Mouse (Mus musculus): Measurements from ENCODE around the gene Ccdc157. TPM values are rescaled to one million over a fixed set of nuclear protein-coding genes. Genes with fewer than 3 reads are reported as not detected.
"Not testable (repeated sequence)": the region's sequence is repeated elsewhere in the genome, so short reads cannot be mapped to it uniquely, and the experiment has no call there.

The Ccdc157 gene
- polyA plus RNA-seq, 1 experiment from 2014 or later: 7.9 TPM

- Histone ChIP-seq H3K4me3 (no peak overlapping the region), H3K27me3 (no peaks in the 10 kb centered on the region), H3K36me3 (no peaks in the 10 kb centered on the region), H3K4me2 (no peak overlapping the region), H3K4me1 (replicated peaks) (peaks cover 11% of the 10 kb centered on the region), H3K9ac (no peak overlapping the region), H3K27ac (replicated peaks) (no peak overlapping the region), H3K9me3 (no peaks in the 10 kb centered on the region)
- no peak for ATAC-seq (ENCODE audit: low read depth)
- 83% methylated on average over 3 of the region's 3 CpGs for whole genome bisulfite sequencing
These were observed 35.5 kb upstream of the Ccdc157 start for GRCm38 (mm10) chr11:4195597-4196031.

GRCm38 (mm10) chr11:4193420-4193819 lies 33.3 kb upstream of the Ccdc157 start:
- no peak overlapping the region for H3K4me2 ChIP-seq
- no peak for ATAC-seq (ENCODE audit: low read depth)
- H3K4me1 ChIP-seq (replicated peaks): peaks cover 23% of the 10 kb centered on the region
- H3K9ac ChIP-seq: no peak overlapping the region
- H3K27me3 ChIP-seq: no peaks in the 10 kb centered on the region
- no peak overlapping the region for H3K4me3 ChIP-seq
- no peaks in the 10 kb centered on the region for H3K9me3 ChIP-seq
- no peak overlapping the region for H3K27ac ChIP-seq (replicated peaks)
- no peaks in the 10 kb centered on the region for H3K36me3 ChIP-seq

- ATAC-seq (ENCODE audit: low read depth): no peak
- WGBS: 81% methylated on average over 3 of the region's 3 CpGs
- H3K9me3 ChIP-seq: no peaks in the 10 kb centered on the region
- H3K27me3 ChIP-seq: no peaks in the 10 kb centered on the region
- no peak overlapping the region for H3K9ac ChIP-seq
- no peak overlapping the region for H3K4me3 ChIP-seq
- no peak overlapping the region for H3K27ac ChIP-seq (replicated peaks)
- H3K4me2 ChIP-seq: no peak overlapping the region
- peaks cover 29% of the 10 kb centered on the region for H3K4me1 ChIP-seq (replicated peaks)
- no peaks in the 10 kb centered on the region for H3K36me3 ChIP-seq
These were observed 32.7 kb upstream of the Ccdc157 start for GRCm38 (mm10) chr11:4192757-4193156.

GRCm38 (mm10) chr11:4190677-4191076 lies 30.6 kb upstream of the Ccdc157 start:
- no peaks in the 10 kb centered on the region for H3K9me3 ChIP-seq
- H3K27ac ChIP-seq (replicated peaks): no peak overlapping the region
- 76% methylated on average over 3 of the region's 3 CpGs for WGBS
- H3K4me2 ChIP-seq: no peak overlapping the region
- H3K9ac ChIP-seq: peak overlapping the region; percentile 31; the same call in 1 of the 2 replicates
- H3K4me1 ChIP-seq (replicated peaks): peaks cover 37% of the 10 kb centered on the region
- H3K27me3 ChIP-seq: no peaks in the 10 kb centered on the region
- H3K4me3 ChIP-seq: no peak overlapping the region
- no peak for ATAC-seq (ENCODE audit: low read depth)
- no peaks in the 10 kb centered on the region for H3K36me3 ChIP-seq

GRCm38 (mm10) chr11:4189182-4189581 lies 29.1 kb upstream of the Ccdc157 start:
- peaks cover 37% of the 10 kb centered on the region for H3K4me1 ChIP-seq (replicated peaks)
- H3K9ac ChIP-seq: no peak overlapping the region
- 85% methylated on average over 6 of the region's 6 CpGs for WGBS
- H3K4me2 ChIP-seq: no peak overlapping the region
- H3K36me3 ChIP-seq: no peaks in the 10 kb centered on the region
- no peaks in the 10 kb centered on the region for H3K27me3 ChIP-seq
- no peak overlapping the region for H3K27ac ChIP-seq (replicated peaks)
- no peaks in the 10 kb centered on the region for H3K9me3 ChIP-seq
- no peak for ATAC-seq (ENCODE audit: low read depth)
- no peak overlapping the region for H3K4me3 ChIP-seq

- Histone ChIP-seq H3K27me3 (no peaks in the 10 kb centered on the region), H3K4me2 (peak overlapping the region; percentile 90), H3K36me3 (peaks cover 13% of the 10 kb centered on the region), H3K4me1 (replicated peaks) (peaks cover 32% of the 10 kb centered on the region), H3K9ac (peak overlapping the region; percentile 89), H3K4me3 (peak overlapping the region; percentile 81), H3K9me3 (no peaks in the 10 kb centered on the region), H3K27ac (replicated peaks) (no peak overlapping the region)
- ATAC-seq (ENCODE audit: low read depth): peak; percentile 20; the same call in 1 of the 2 replicates
- WGBS: 17% methylated on average over 9 of the region's 9 CpGs
These were observed 27.2 kb upstream of the Ccdc157 start for GRCm38 (mm10) chr11:4187318-4187700.

- Histone ChIP-seq H3K4me3 (peak within 1 kb of the TSS; percentile 81), H3K27ac (replicated peaks) (peak within 1 kb of the TSS; percentile 64; the same call in 1 of the 2 replicates), H3K9ac (peak within 1 kb of the TSS; percentile 89), H3K9me3 (no peaks in the 10 kb centered on the region), H3K27me3 (no peaks in the 10 kb centered on the region), H3K4me2 (peak within 1 kb of the TSS; percentile 90), H3K36me3 (peaks cover 19% of the 10 kb centered on the region), H3K4me1 (replicated peaks) (peaks cover 29% of the 10 kb centered on the region)
- ATAC-seq (ENCODE audit: low read depth): peak; percentile 99
- WGBS: under 1% methylated on average over 71 of the region's 71 CpGs
These were observed 26.6 kb upstream of the Ccdc157 start, which contains the start of gene Tbc1d10a for GRCm38 (mm10) chr11:4186486-4187317. Gene Tbc1d10a (plus strand): TSS chr11:4186789.

GRCm38 (mm10) chr11:4185480-4185879 lies 25.4 kb upstream of the Ccdc157 start:
- not testable (repeated sequence) for ATAC-seq (ENCODE audit: low read depth)

GRCm38 (mm10) chr11:4184251-4184952 lies 24.3 kb upstream of the Ccdc157 start:
- Histone ChIP-seq H3K9me3 (no peaks in the 10 kb centered on the region), H3K4me2 (no peak overlapping the region), H3K4me3 (no peak overlapping the region), H3K9ac (no peak overlapping the region), H3K36me3 (peaks cover 42% of the 10 kb centered on the region), H3K27ac (replicated peaks) (peak overlapping the region; percentile 35; the same call in 1 of the 2 replicates), H3K4me1 (replicated peaks) (peaks cover 18% of the 10 kb centered on the region), H3K27me3 (no peaks in the 10 kb centered on the region)
- 71% methylated on average over 4 of the region's 4 CpGs for WGBS
- no peak for ATAC-seq (ENCODE audit: low read depth)

More at GRCm38 (mm10) chr11:4185480-4185879, 25.4 kb upstream of the Ccdc157 start:
- H3K9me3 ChIP-seq; H3K9ac ChIP-seq; H3K4me3 ChIP-seq; H3K4me2 ChIP-seq; H3K27me3 ChIP-seq; H3K27ac ChIP-seq (replicated peaks): not testable (repeated sequence)
- Histone ChIP-seq H3K4me1 (replicated peaks) (peaks cover 25% of the 10 kb centered on the region), H3K36me3 (peaks cover 31% of the 10 kb centered on the region)
- WGBS: 90% methylated on average over 6 of the region's 6 CpGs

GRCm38 (mm10) chr11:4183511-4183910 lies 23.4 kb upstream of the Ccdc157 start:
- H3K27me3 ChIP-seq: no peaks in the 10 kb centered on the region
- no peaks in the 10 kb centered on the region for H3K9me3 ChIP-seq
- peak overlapping the region; percentile 59; the same call in 1 of the 2 replicates for H3K27ac ChIP-seq (replicated peaks)
- no peak overlapping the region for H3K4me2 ChIP-seq
- peaks cover 51% of the 10 kb centered on the region for H3K36me3 ChIP-seq
- no peak overlapping the region for H3K4me3 ChIP-seq
- peaks cover 15% of the 10 kb centered on the region for H3K4me1 ChIP-seq (replicated peaks)
- H3K9ac ChIP-seq: no peak overlapping the region
- no peak for ATAC-seq (ENCODE audit: low read depth)

- peaks cover under 1% of the 10 kb centered on the region; the same call in 1 of the 2 replicates for H3K4me1 ChIP-seq (replicated peaks)
- H3K9ac ChIP-seq: no peak overlapping the region
- ATAC-seq (ENCODE audit: low read depth): no peak
- H3K9me3 ChIP-seq: no peaks in the 10 kb centered on the region
- no peak overlapping the region for H3K4me3 ChIP-seq
- H3K36me3 ChIP-seq: peaks cover 65% of the 10 kb centered on the region
- H3K4me2 ChIP-seq: no peak overlapping the region
- H3K27me3 ChIP-seq: no peaks in the 10 kb centered on the region
- WGBS: 10% methylated on average over 1 of the region's 1 CpGs
- H3K27ac ChIP-seq (replicated peaks): peak overlapping the region; percentile 29; the same call in 1 of the 2 replicates
These were observed 22.0 kb upstream of the Ccdc157 start for GRCm38 (mm10) chr11:4182061-4182460.

GRCm38 (mm10) chr11:4177716-4178115 lies 17.6 kb upstream of the Ccdc157 start:
- ATAC-seq (ENCODE audit: low read depth): no peak
- Histone ChIP-seq H3K4me3 (no peak overlapping the region), H3K9me3 (no peaks in the 10 kb centered on the region), H3K27me3 (no peaks in the 10 kb centered on the region), H3K4me2 (no peak overlapping the region), H3K9ac (no peak overlapping the region), H3K27ac (replicated peaks) (no peak overlapping the region), H3K36me3 (peaks cover 100% of the 10 kb centered on the region), H3K4me1 (replicated peaks) (no peaks in the 10 kb centered on the region; the same call in 1 of the 2 replicates)
- WGBS: 84% methylated on average over 4 of the region's 4 CpGs

All from neural tube, embryonic 13.5 days (tissue).